Mouse (Mus musculus): ENCODE measurements around the gene Plcb3. TPM values are rescaled to one million over a fixed set of nuclear protein-coding genes. Genes with fewer than 3 reads are reported as not detected.

Plcb3 gene
- polyA plus RNA-seq, 1 experiment from 2014 or later, result 7.6 TPM

DNA sequence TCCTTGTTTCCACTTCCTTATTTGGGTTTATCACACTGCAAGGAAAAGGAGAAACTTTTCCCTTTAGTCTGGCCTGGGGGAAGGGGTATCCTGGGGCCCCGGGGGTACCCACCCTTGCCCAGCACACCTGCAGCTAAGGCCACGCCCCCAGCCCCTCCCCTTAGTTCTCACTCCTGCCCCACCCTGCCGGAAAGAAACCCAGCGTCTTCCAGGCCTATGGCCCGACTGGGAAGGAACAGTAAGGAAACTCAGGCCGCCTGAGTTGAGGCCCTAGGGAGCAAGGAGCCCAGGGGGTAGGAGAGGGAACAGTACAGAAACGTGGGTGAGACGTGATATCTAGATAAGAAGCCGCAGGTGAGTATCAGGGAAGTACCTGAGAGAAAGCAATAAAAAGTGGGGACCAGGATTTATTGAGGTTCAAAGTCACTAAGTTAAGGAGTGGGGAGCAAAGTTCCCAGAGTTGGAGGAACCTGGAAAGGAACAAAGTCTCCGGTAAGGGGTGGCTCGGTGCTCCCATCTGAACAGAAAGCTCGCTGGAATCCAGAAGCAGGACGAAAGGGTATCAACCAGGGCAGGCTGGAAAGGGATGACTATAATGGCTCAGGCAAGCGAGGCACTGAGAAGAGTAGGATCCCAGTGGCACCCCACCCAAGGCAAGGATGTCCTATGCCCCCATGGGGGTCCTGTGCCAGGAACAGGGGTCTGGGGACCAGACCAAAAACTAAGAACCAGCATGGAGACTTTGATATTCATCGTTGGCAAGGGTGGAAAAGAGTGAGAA lies 7.6 kb downstream of the Plcb3 start:
- Histone ChIP-seq H3K4me2 (ENCODE audit: low read depth, low read length) (peak overlapping the region; percentile 41), H3K9me3 (ENCODE audit: control insufficient read depth, low read length) (no peaks in the 10 kb centered on the region), H3K9ac (replicated peaks; ENCODE audit: low read depth, low read length) (no peak overlapping the region), H3K27me3 (ENCODE audit: control insufficient read depth, insufficient read depth, low read length) (no peaks in the 10 kb centered on the region; the same call in 1 of the 2 replicates), H3K4me1 (ENCODE audit: control insufficient read depth, insufficient read depth, low read length) (peaks cover 6% of the 10 kb centered on the region; the same call in 1 of the 2 replicates), H3K4me3 (ENCODE audit: low read depth, low read length) (peak overlapping the region; percentile 25; the same call in 1 of the 2 replicates), H3K27ac (ENCODE audit: low read depth, low read length) (no peak overlapping the region), H3K36me3 (ENCODE audit: control insufficient read depth, insufficient read depth, low read length) (no peaks in the 10 kb centered on the region)
- 15% methylated on average over 15 of the region's 15 CpGs for whole genome bisulfite sequencing
- ATAC-seq (ENCODE audit: low read depth), result no peak

DNA sequence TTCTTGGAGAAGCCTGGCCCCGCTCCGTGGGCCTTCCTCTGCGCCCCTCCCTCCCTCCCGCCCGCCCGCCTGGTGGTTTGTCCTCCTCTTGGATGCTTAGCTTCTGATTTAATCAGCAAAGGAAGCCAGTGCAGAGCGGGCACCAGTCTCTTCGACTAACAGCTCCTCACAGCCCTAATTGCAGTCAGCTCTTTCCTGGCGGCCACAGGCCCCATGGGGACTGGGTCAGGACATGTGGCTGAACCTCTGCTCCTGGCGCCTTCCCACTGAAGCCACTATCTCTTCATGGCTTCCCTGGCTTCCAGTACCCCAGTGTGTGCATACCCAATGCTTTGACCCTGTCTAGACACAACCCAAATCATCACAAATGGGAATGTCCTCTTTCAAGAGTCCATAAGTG lies 19.8 kb downstream of the Plcb3 start:
- Histone ChIP-seq H3K9ac (replicated peaks; ENCODE audit: low read depth, low read length) (no peak overlapping the region), H3K4me2 (ENCODE audit: low read depth, low read length) (no peak overlapping the region), H3K4me1 (ENCODE audit: control insufficient read depth, insufficient read depth, low read length) (peaks cover 3% of the 10 kb centered on the region; the same call in 1 of the 2 replicates), H3K4me3 (ENCODE audit: low read depth, low read length) (no peak overlapping the region), H3K27ac (ENCODE audit: low read depth, low read length) (no peak overlapping the region), H3K9me3 (ENCODE audit: control insufficient read depth, low read length) (no peaks in the 10 kb centered on the region), H3K27me3 (ENCODE audit: control insufficient read depth, insufficient read depth, low read length) (no peaks in the 10 kb centered on the region), H3K36me3 (ENCODE audit: control insufficient read depth, insufficient read depth, low read length) (peaks cover 8% of the 10 kb centered on the region; the same call in 1 of the 2 replicates)
- no peak for ATAC-seq (ENCODE audit: low read depth)
- WGBS, result 79% methylated on average over 10 of the region's 10 CpGs

GRCm38 (mm10) chr19:6955424-6955823 lies 20.8 kb downstream of the Plcb3 start:
- H3K9me3 ChIP-seq (ENCODE audit: control insufficient read depth, low read length), result no peaks in the 10 kb centered on the region
- no peak overlapping the region for H3K27ac ChIP-seq (ENCODE audit: low read depth, low read length)
- ATAC-seq (ENCODE audit: low read depth), result no peak
- H3K9ac ChIP-seq (replicated peaks; ENCODE audit: low read depth, low read length), result no peak overlapping the region
- H3K36me3 ChIP-seq (ENCODE audit: control insufficient read depth, insufficient read depth, low read length), result peaks cover 8% of the 10 kb centered on the region; the same call in 1 of the 2 replicates
- peaks cover 3% of the 10 kb centered on the region; the same call in 1 of the 2 replicates for H3K4me1 ChIP-seq (ENCODE audit: control insufficient read depth, insufficient read depth, low read length)
- no peak overlapping the region for H3K4me3 ChIP-seq (ENCODE audit: low read depth, low read length)
- H3K27me3 ChIP-seq (ENCODE audit: control insufficient read depth, insufficient read depth, low read length), result no peaks in the 10 kb centered on the region
- H3K4me2 ChIP-seq (ENCODE audit: low read depth, low read length), result no peak overlapping the region
- 84% methylated on average over 7 of the region's 7 CpGs for WGBS

DNA sequence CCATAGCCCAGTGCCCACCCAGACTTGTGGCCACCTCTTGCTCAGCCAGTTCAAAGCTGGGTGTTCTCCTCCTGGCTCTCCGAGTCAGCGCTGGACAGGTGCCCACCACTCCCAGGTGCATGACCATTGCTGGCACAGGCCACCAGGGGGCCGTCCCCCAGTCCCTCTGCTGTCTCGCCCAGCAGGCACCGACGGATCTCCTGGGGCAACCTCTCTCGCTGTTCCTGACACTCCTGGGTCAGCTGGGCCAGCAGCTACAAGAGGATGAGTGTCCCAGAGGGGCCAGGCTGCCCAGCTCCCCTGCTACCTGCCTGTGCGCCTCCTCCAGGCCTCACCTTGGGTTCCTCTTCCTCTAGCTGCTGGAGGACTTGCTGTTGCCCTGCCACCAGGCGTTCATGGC lies 22.2 kb downstream of the Plcb3 start:
- 57% methylated on average over 9 of the region's 9 CpGs for WGBS
- Histone ChIP-seq H3K9ac (replicated peaks; ENCODE audit: low read depth, low read length) (no peak overlapping the region), H3K36me3 (ENCODE audit: control insufficient read depth, insufficient read depth, low read length) (peaks cover 8% of the 10 kb centered on the region; the same call in 1 of the 2 replicates), H3K9me3 (ENCODE audit: control insufficient read depth, low read length) (no peaks in the 10 kb centered on the region), H3K4me3 (ENCODE audit: low read depth, low read length) (no peak overlapping the region), H3K27ac (ENCODE audit: low read depth, low read length) (no peak overlapping the region), H3K27me3 (ENCODE audit: control insufficient read depth, insufficient read depth, low read length) (no peaks in the 10 kb centered on the region), H3K4me2 (ENCODE audit: low read depth, low read length) (no peak overlapping the region), H3K4me1 (ENCODE audit: control insufficient read depth, insufficient read depth, low read length) (peaks cover 10% of the 10 kb centered on the region; the same call in 1 of the 2 replicates)
- no peak for ATAC-seq (ENCODE audit: low read depth)

DNA sequence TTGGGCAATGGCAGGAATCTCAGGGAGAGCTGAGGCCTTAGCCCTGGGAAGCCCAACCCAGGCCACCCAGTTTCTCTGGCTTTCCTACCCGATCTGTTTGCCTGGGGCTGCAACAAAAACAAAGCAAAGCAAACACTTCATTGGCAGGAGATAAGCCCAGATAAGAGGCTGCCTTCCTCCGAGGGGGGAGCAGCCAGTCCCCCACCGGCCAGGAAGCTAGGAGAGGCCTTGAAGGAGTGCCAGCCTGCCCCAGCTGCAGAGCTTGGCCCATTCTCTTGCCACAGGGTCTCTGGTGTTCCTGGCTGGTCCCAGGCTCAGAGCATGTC lies 23.6 kb downstream of the Plcb3 start:
- 54% methylated on average over 3 of the region's 3 CpGs for WGBS
- H3K4me3 ChIP-seq (ENCODE audit: low read depth, low read length), result peak overlapping the region; percentile 43; the same call in 1 of the 2 replicates
- peak overlapping the region; percentile 97; the same call in 1 of the 2 replicates for H3K4me2 ChIP-seq (ENCODE audit: low read depth, low read length)
- H3K27ac ChIP-seq (ENCODE audit: low read depth, low read length), result no peak overlapping the region
- no peak overlapping the region for H3K9ac ChIP-seq (replicated peaks; ENCODE audit: low read depth, low read length)
- ATAC-seq (ENCODE audit: low read depth), result no peak
- peaks cover 10% of the 10 kb centered on the region; the same call in 1 of the 2 replicates for H3K4me1 ChIP-seq (ENCODE audit: control insufficient read depth, insufficient read depth, low read length)
- no peaks in the 10 kb centered on the region for H3K27me3 ChIP-seq (ENCODE audit: control insufficient read depth, insufficient read depth, low read length)
- no peaks in the 10 kb centered on the region for H3K9me3 ChIP-seq (ENCODE audit: control insufficient read depth, low read length)
- H3K36me3 ChIP-seq (ENCODE audit: control insufficient read depth, insufficient read depth, low read length), result peaks cover 8% of the 10 kb centered on the region; the same call in 1 of the 2 replicates

GRCm38 (mm10) chr19:6951994-6952711 lies 24.1 kb downstream of the Plcb3 start:
- peak overlapping the region; percentile 72 for H3K9ac ChIP-seq (replicated peaks; ENCODE audit: low read depth, low read length)
- peak overlapping the region; percentile 43 for H3K4me3 ChIP-seq (ENCODE audit: low read depth, low read length)
- H3K36me3 ChIP-seq (ENCODE audit: control insufficient read depth, insufficient read depth, low read length), result peaks cover 8% of the 10 kb centered on the region; the same call in 1 of the 2 replicates
- H3K4me1 ChIP-seq (ENCODE audit: control insufficient read depth, insufficient read depth, low read length), result peaks cover 10% of the 10 kb centered on the region; the same call in 1 of the 2 replicates
- peak overlapping the region; percentile 88 for H3K27ac ChIP-seq (ENCODE audit: low read depth, low read length)
- 3% methylated on average over 31 of the region's 31 CpGs for WGBS
- ATAC-seq (ENCODE audit: low read depth), result peak; percentile 54
- peak overlapping the region; percentile 97 for H3K4me2 ChIP-seq (ENCODE audit: low read depth, low read length)
- H3K27me3 ChIP-seq (ENCODE audit: control insufficient read depth, insufficient read depth, low read length), result no peaks in the 10 kb centered on the region
- no peaks in the 10 kb centered on the region for H3K9me3 ChIP-seq (ENCODE audit: control insufficient read depth, low read length)

- H3K9me3 ChIP-seq (ENCODE audit: control insufficient read depth, low read length), result no peaks in the 10 kb centered on the region
- H3K27me3 ChIP-seq (ENCODE audit: control insufficient read depth, insufficient read depth, low read length), result no peaks in the 10 kb centered on the region
- H3K4me2 ChIP-seq (ENCODE audit: low read depth, low read length), result peak overlapping the region; percentile 97
- H3K4me3 ChIP-seq (ENCODE audit: low read depth, low read length), result peak overlapping the region; percentile 43
- peak; percentile 85 for ATAC-seq (ENCODE audit: low read depth)
- H3K4me1 ChIP-seq (ENCODE audit: control insufficient read depth, insufficient read depth, low read length), result peaks cover 10% of the 10 kb centered on the region; the same call in 1 of the 2 replicates
- under 1% methylated on average over 35 of the region's 35 CpGs for WGBS
- H3K36me3 ChIP-seq (ENCODE audit: control insufficient read depth, insufficient read depth, low read length), result peaks cover 8% of the 10 kb centered on the region; the same call in 1 of the 2 replicates
- peak overlapping the region; percentile 88 for H3K27ac ChIP-seq (ENCODE audit: low read depth, low read length)
- H3K9ac ChIP-seq (replicated peaks; ENCODE audit: low read depth, low read length), result peak overlapping the region; percentile 72
These were observed 24.8 kb downstream of the Plcb3 start for GRCm38 (mm10) chr19:6951381-6951968.

DNA sequence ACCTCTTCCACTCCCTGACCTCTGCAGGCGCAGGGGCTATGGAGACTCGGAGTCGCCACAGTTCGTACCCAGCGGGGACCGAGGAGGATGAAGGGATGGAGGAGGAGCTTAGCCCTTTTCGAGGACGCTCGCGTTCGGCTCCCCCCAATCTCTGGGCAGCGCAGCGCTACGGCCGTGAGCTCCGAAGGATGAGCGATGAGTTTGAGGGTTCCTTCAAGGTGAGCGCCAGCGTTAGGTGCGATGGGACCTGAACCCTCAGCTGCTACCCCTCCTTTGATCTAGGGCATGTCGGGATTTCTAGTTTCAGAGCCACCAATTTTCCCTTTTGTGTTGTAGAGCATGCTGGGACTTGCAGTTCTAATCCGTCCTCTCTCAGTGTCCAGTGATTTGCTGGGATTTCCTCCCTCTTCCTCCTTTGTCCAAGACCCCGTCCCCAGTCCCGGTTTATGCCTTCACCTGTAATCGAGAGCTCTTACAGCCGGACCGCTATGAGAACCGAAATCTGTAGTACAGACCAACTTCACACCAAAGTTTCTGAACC lies 25.6 kb downstream of the Plcb3 start:
- Histone ChIP-seq H3K27me3 (ENCODE audit: control insufficient read depth, insufficient read depth, low read length) (no peaks in the 10 kb centered on the region), H3K9ac (replicated peaks; ENCODE audit: low read depth, low read length) (peak overlapping the region; percentile 72), H3K4me3 (ENCODE audit: low read depth, low read length) (peak overlapping the region; percentile 43), H3K27ac (ENCODE audit: low read depth, low read length) (peak overlapping the region; percentile 88), H3K36me3 (ENCODE audit: control insufficient read depth, insufficient read depth, low read length) (peaks cover 4% of the 10 kb centered on the region; the same call in 1 of the 2 replicates), H3K4me2 (ENCODE audit: low read depth, low read length) (peak overlapping the region; percentile 97), H3K9me3 (ENCODE audit: control insufficient read depth, low read length) (no peaks in the 10 kb centered on the region), H3K4me1 (ENCODE audit: control insufficient read depth, insufficient read depth, low read length) (peaks cover 10% of the 10 kb centered on the region; the same call in 1 of the 2 replicates)
- peak; percentile 44 for ATAC-seq (ENCODE audit: low read depth)
- under 1% methylated on average over 28 of the region's 28 CpGs for WGBS
